Mouse (Mus musculus) CH12.LX (cell line): Measurements from ENCODE around the gene Qrich1. TPM values are rescaled to one million over a fixed set of nuclear protein-coding genes. Genes with fewer than 3 reads are reported as not detected.

ENCODE experiments used
- DNase-seq: peaks from one replicate; pipeline ENCODE4 v3.0.0-alpha.2; 2013; ENCODE audit errors: extremely low read depth
- H3K27ac ChIP-seq: 2 replicates; pipeline ENCODE4 v1.5.1; 2012; ENCODE audit warnings: low read depth, mild to moderate bottlenecking, control low read depth, moderate library complexity; ENCODE audit not compliant: insufficient read depth
- H3K27me3 ChIP-seq: replicated peaks from 2 replicates; pipeline ENCODE3; 2012; ENCODE audit warnings: inconsistent platforms
- H3K36me3 ChIP-seq, 2 experiments: replicated peaks in 1 of 2; 2 replicates each; pipeline versions ENCODE3 to v1.6.1; 2012; ENCODE audit warnings: inconsistent platforms in 1 of 2, low read length in 1 of 2, mild to moderate bottlenecking in 1 of 2, mixed read lengths in 1 of 2, moderate library complexity in 1 of 2; ENCODE audit not compliant: control insufficient read depth in 1 of 2, insufficient read depth in 1 of 2
- H3K4me1 ChIP-seq, 2 experiments: 2 replicates each; pipeline ENCODE4 v1.6.1; 2012; ENCODE audit warnings: inconsistent platforms in 1 of 2, moderate library complexity in 1 of 2; ENCODE audit not compliant: insufficient read depth in 2 of 2, control insufficient read depth in 1 of 2
- H3K4me2 ChIP-seq: 2 replicates; pipeline ENCODE4 v1.6.1; 2012; ENCODE audit warnings: low read depth, mild to moderate bottlenecking, control low read depth; ENCODE audit not compliant: poor library complexity, insufficient read depth, severe bottlenecking
- H3K4me3 ChIP-seq, 3 experiments: fragments of 150-350 bp in 1 of 3; sonication (generic) in 1 of 3; replicated peaks in 1 of 3; 2 replicates each; pipeline versions ENCODE3 to v1.5.1; 2011 to 2012; ENCODE audit warnings: low read depth in 2 of 3, low read length in 2 of 3, mild to moderate bottlenecking in 2 of 3, moderate library complexity in 2 of 3, control low read depth in 1 of 3, improper control_type of control experiment in 1 of 3, inconsistent platforms in 1 of 3, mixed read lengths in 1 of 3; ENCODE audit not compliant: poor library complexity in 1 of 3
- H3K79me2 ChIP-seq: replicated peaks from 2 replicates; pipeline ENCODE4 v1.6.1; 2012; ENCODE audit warnings: mild to moderate bottlenecking, moderate library complexity; ENCODE audit not compliant: control insufficient read depth, poor library complexity, insufficient read depth, severe bottlenecking; ENCODE audit errors: extremely low read depth
- H3K9ac ChIP-seq: 2 replicates; pipeline ENCODE4 v1.6.1; 2012; ENCODE audit warnings: low read depth, mild to moderate bottlenecking, control low read depth, moderate library complexity; ENCODE audit not compliant: insufficient read depth
- H3K9me3 ChIP-seq: replicated peaks from 2 replicates; pipeline ENCODE3; 2012; ENCODE audit warnings: low read length, inconsistent platforms, mixed read lengths
- BHLHE40 ChIP-seq: IDR thresholded peaks from 2 replicates; pipeline ENCODE4 v1.6.1; 2011; ENCODE audit warnings: mild to moderate bottlenecking, low read depth, low read length, improper control_type of control experiment
- ELF1 ChIP-seq: IDR thresholded peaks from 2 replicates; pipeline ENCODE4 v1.6.1; 2014; ENCODE audit warnings: low read depth, mild to moderate bottlenecking, inconsistent platforms, low read length, improper control_type of control experiment
- EP300 ChIP-seq: IDR thresholded peaks from 2 replicates; pipeline ENCODE4 v1.6.1; 2011; ENCODE audit warnings: low read length, improper control_type of control experiment
- ETS1 ChIP-seq: conservative IDR thresholded peaks from 2 replicates; pipeline ENCODE4 v1.6.1; 2012; ENCODE audit warnings: low read depth, mild to moderate bottlenecking, inconsistent platforms, low read length, improper control_type of control experiment, moderate library complexity
- HCFC1 ChIP-seq: IDR thresholded peaks from 2 replicates; pipeline ENCODE4 v1.6.1; 2012; ENCODE audit warnings: low read depth, mild to moderate bottlenecking, inconsistent platforms, low read length, improper control_type of control experiment
- IRF4 ChIP-seq: IDR thresholded peaks from 2 replicates; pipeline ENCODE4 v1.6.1; 2014; ENCODE audit warnings: low read depth, mild to moderate bottlenecking, inconsistent platforms, low read length, improper control_type of control experiment
- JUN ChIP-seq: IDR thresholded peaks from 2 replicates; pipeline ENCODE4 v1.6.1; 2011; ENCODE audit warnings: low read depth, mild to moderate bottlenecking, low read length, improper control_type of control experiment, moderate library complexity; ENCODE audit not compliant: insufficient read depth
- JUND ChIP-seq: conservative IDR thresholded peaks from 2 replicates; pipeline ENCODE4 v1.6.1; 2011; ENCODE audit warnings: low read depth, low read length, improper control_type of control experiment
- MAX ChIP-seq: IDR thresholded peaks from 2 replicates; pipeline ENCODE4 v1.6.1; 2011; ENCODE audit warnings: low read length, improper control_type of control experiment
- MEF2A ChIP-seq: IDR thresholded peaks from 2 replicates; pipeline ENCODE4 v1.6.1; 2014; ENCODE audit warnings: low read depth, mild to moderate bottlenecking, inconsistent platforms, low read length, improper control_type of control experiment, borderline replicate concordance
- NRF1 ChIP-seq: IDR thresholded peaks from 2 replicates; pipeline ENCODE4 v1.6.1; 2014; ENCODE audit warnings: low read depth, mild to moderate bottlenecking, inconsistent platforms, low read length, improper control_type of control experiment, moderate library complexity
- POLR2A ChIP-seq: IDR thresholded peaks from 2 replicates; pipeline ENCODE4 v1.6.1; 2011; ENCODE audit warnings: low read depth, mild to moderate bottlenecking, improper control_type of control experiment, low read length
- POLR2AphosphoS2 ChIP-seq: IDR thresholded peaks from 2 replicates; pipeline ENCODE4 v1.6.1; 2011; ENCODE audit warnings: low read depth, low read length, improper control_type of control experiment
- RAD21 ChIP-seq: IDR thresholded peaks from 2 replicates; pipeline ENCODE4 v1.6.1; 2011; ENCODE audit warnings: low read depth, mild to moderate bottlenecking, low read length, improper control_type of control experiment, moderate library complexity
- RCOR1 ChIP-seq: conservative IDR thresholded peaks from 2 replicates; pipeline ENCODE4 v1.6.1; 2012; ENCODE audit warnings: low read depth, mild to moderate bottlenecking, inconsistent platforms, low read length, improper control_type of control experiment
- SIN3A ChIP-seq: IDR thresholded peaks from 2 replicates; pipeline ENCODE4 v1.6.1; 2012; ENCODE audit warnings: low read length, improper control_type of control experiment, inconsistent platforms
- TBP ChIP-seq: conservative IDR thresholded peaks from 2 replicates; pipeline ENCODE4 v1.6.1; 2011; ENCODE audit warnings: low read depth, low read length, improper control_type of control experiment
- TCF12 ChIP-seq: IDR thresholded peaks from 2 replicates; pipeline ENCODE4 v1.6.1; 2014; ENCODE audit warnings: low read depth, mild to moderate bottlenecking, inconsistent platforms, low read length, improper control_type of control experiment
- USF2 ChIP-seq: conservative IDR thresholded peaks from 2 replicates; pipeline ENCODE4 v1.6.1; 2011; ENCODE audit warnings: low read depth, low read length, improper control_type of control experiment
- ZKSCAN1 ChIP-seq: IDR thresholded peaks from 2 replicates; pipeline ENCODE4 v1.6.1; 2012; ENCODE audit warnings: low read depth, inconsistent platforms, low read length, improper control_type of control experiment, borderline replicate concordance
- ZMIZ1 ChIP-seq: IDR thresholded peaks from 2 replicates; pipeline ENCODE4 v1.6.1; 2012; ENCODE audit warnings: low read depth, mild to moderate bottlenecking, inconsistent platforms, low read length, improper control_type of control experiment
- ZNF384 ChIP-seq: IDR thresholded peaks from 2 replicates; pipeline ENCODE4 v1.6.1; 2012; ENCODE audit warnings: low read depth, low read length, improper control_type of control experiment, inconsistent platforms
- dilution Hi-C: fragments of 300-500 bp; cut with MboI; formaldehyde crosslinking; loops from 2 replicates; pipeline ENCODE4 v1.14.3; 2020; ENCODE audit warnings: low sequenced_read_pairs; ENCODE audit not compliant: extremely low pct_unique_long_range_greater_than_20kb, extremely low pct_ligation_motif_present
- in situ Hi-C: fragments of 300-500 bp; cut with MboI; formaldehyde crosslinking; loops from 3 replicates; pipeline ENCODE4 v1.14.3; 2019; ENCODE audit warnings: low sequenced_read_pairs, low pct_ligation_motif_present, low pct_unique_long_range_greater_than_20kb, mixed read lengths
- polyA plus RNA-seq: library from polyadenylated mRNA; unstranded; fragments of >175 nt; gene quantifications from 2 replicates; pipeline ENCODE4 v1.2.1, GENCODE M21; 2012; ENCODE audit warnings: low read depth; ENCODE audit not compliant: insufficient read length
- total RNA-seq, 2 experiments: library from RNA; depleted of rRNA; stranded (reverse); fragments of 300-350 nt in 1 of 2; fragments of >200 nt in 1 of 2; gene quantifications; 2 replicates each; pipeline ENCODE4 v1.2.3; 2012 to 2014

Qrich1 gene
- total and polyA plus RNA-seq, 3 experiments: 72.1 to 117 (median 104) TPM

- in situ Hi-C loops: no loop called here
- H3K4me3 ChIP-seq: no peak overlapping the region
- H3K79me2 ChIP-seq: peaks cover 36% of the 10 kb centered on the region
- no peaks in the 10 kb centered on the region for H3K27me3 ChIP-seq
- TF ChIP-seq MAX: no peak
- TF ChIP-seq EP300: no peak
- no peak for TF ChIP-seq MEF2A
- TF ChIP-seq HCFC1: no peak
- no peak for TF ChIP-seq POLR2AphosphoS2
- TF ChIP-seq RCOR1: no peak
- no peak for TF ChIP-seq ETS1
- no peak for TF ChIP-seq BHLHE40
- TF ChIP-seq ZNF384: no peak
- TF ChIP-seq ZMIZ1: no peak
- no peak for TF ChIP-seq JUN
- TF ChIP-seq TCF12: no peak
- TF ChIP-seq TBP: no peak
- no peak for TF ChIP-seq RAD21
- TF ChIP-seq IRF4: no peak
- no peak for TF ChIP-seq JUND
- TF ChIP-seq ZKSCAN1: no peak
- TF ChIP-seq USF2: no peak
- no peak for TF ChIP-seq NRF1
- no peak overlapping the region for H3K27ac ChIP-seq
- DNase-seq: no peak
- peaks cover 68 to 86% of the 10 kb centered on the region in 2 experiments for H3K36me3 ChIP-seq
- H3K9ac ChIP-seq: no peak overlapping the region
- H3K4me1 ChIP-seq: no peaks in the 10 kb centered on the region
- no peak overlapping the region for H3K4me2 ChIP-seq
- dilution Hi-C loops: no loop called here
- H3K9me3 ChIP-seq: no peaks in the 10 kb centered on the region
Observed at GRCm38 (mm10) chr9:108540846-108541245, 24.2 kb downstream of the Qrich1 start.

GRCm38 (mm10) chr9:108545986-108546385, 29.4 kb downstream of the Qrich1 start:
- Histone ChIP-seq H3K79me2 (peaks cover 26% of the 10 kb centered on the region), H3K4me2 (no peak overlapping the region), H3K4me1 (no peaks in the 10 kb centered on the region), H3K27me3 (no peaks in the 10 kb centered on the region), H3K36me3 (peaks cover 74 to 88% of the 10 kb centered on the region in 2 experiments), H3K27ac (no peak overlapping the region), H3K9ac (no peak overlapping the region), H3K9me3 (no peaks in the 10 kb centered on the region), H3K4me3 (no peak overlapping the region)
- TF ChIP-seq SIN3A: no peak
- no peak for TF ChIP-seq ETS1
- no peak for TF ChIP-seq ELF1
- no peak for TF ChIP-seq ZMIZ1
- TF ChIP-seq POLR2A: no peak
- in situ Hi-C loops: no loop called here
- DNase-seq: no peak
- dilution Hi-C loops: no loop called here
